Mouse (Mus musculus): Measurements from ENCODE around the gene F7. TPM values are rescaled to one million over a fixed set of nuclear protein-coding genes. Genes with fewer than 3 reads are reported as not detected.
"Not testable (repeated sequence)": the region's sequence is repeated elsewhere in the genome, so short reads cannot be mapped to it uniquely, and the experiment has no call there.

The F7 gene
- polyA plus RNA-seq, 1 experiment from 2014 or later, result not detected

- Histone ChIP-seq H3K27ac (replicated peaks) (no peak overlapping the region), H3K4me1 (no peaks in the 10 kb centered on the region), H3K36me3 (peaks cover 60% of the 10 kb centered on the region), H3K9ac (no peak overlapping the region), H3K4me2 (no peak overlapping the region), H3K4me3 (no peak overlapping the region), H3K9me3 (no peaks in the 10 kb centered on the region), H3K27me3 (replicated peaks) (no peaks in the 10 kb centered on the region)
- WGBS, result 89% methylated on average over 11 of the region's 11 CpGs
- no peak for ATAC-seq (ENCODE audit: extremely low read depth, insufficient number of reproducible peaks, low FRiP score, low TSS enrichment)
Observed at GRCm38 (mm10) chr8:13073255-13073654, 47.4 kb downstream of the F7 start.

- ATAC-seq (ENCODE audit: extremely low read depth, insufficient number of reproducible peaks, low FRiP score, low TSS enrichment), result no peak
- Histone ChIP-seq H3K27me3 (replicated peaks) (no peaks in the 10 kb centered on the region), H3K4me3 (no peak overlapping the region), H3K27ac (replicated peaks) (no peak overlapping the region), H3K4me1 (no peaks in the 10 kb centered on the region), H3K4me2 (no peak overlapping the region), H3K9me3 (no peaks in the 10 kb centered on the region), H3K36me3 (peaks cover 77% of the 10 kb centered on the region), H3K9ac (no peak overlapping the region)
- 88% methylated on average over 8 of the region's 8 CpGs for WGBS
Observed at GRCm38 (mm10) chr8:13075044-13075443, 49.2 kb downstream of the F7 start.

GRCm38 (mm10) chr8:13075579-13075978 lies 49.7 kb downstream of the F7 start:
- not testable (repeated sequence) for H3K27ac ChIP-seq (replicated peaks)

GRCm38 (mm10) chr8:13077542-13077941 lies 51.7 kb downstream of the F7 start:
- Histone ChIP-seq H3K27me3 (replicated peaks) (no peaks in the 10 kb centered on the region), H3K4me2 (no peak overlapping the region), H3K36me3 (peaks cover 99% of the 10 kb centered on the region), H3K4me1 (no peaks in the 10 kb centered on the region), H3K4me3 (no peak overlapping the region), H3K27ac (replicated peaks) (no peak overlapping the region), H3K9ac (no peak overlapping the region), H3K9me3 (no peaks in the 10 kb centered on the region)
- WGBS, result 84% methylated on average over 7 of the region's 7 CpGs
- no peak for ATAC-seq (ENCODE audit: extremely low read depth, insufficient number of reproducible peaks, low FRiP score, low TSS enrichment)

More at GRCm38 (mm10) chr8:13075579-13075978, 49.7 kb downstream of the F7 start:
- not testable (repeated sequence) for H3K4me1 ChIP-seq; H3K4me2 ChIP-seq; H3K27me3 ChIP-seq (replicated peaks); H3K9ac ChIP-seq; H3K9me3 ChIP-seq; ATAC-seq (ENCODE audit: extremely low read depth, insufficient number of reproducible peaks, low FRiP score, low TSS enrichment); H3K4me3 ChIP-seq
- H3K36me3 ChIP-seq, result peaks cover 82% of the 10 kb centered on the region
- 94% methylated on average over 1 of the region's 1 CpGs for WGBS

Other genes starting within 250 kb of the F7 start
- 6.9 and 7.1 TPM in 2 replicates for gene Mcf2l, start 152.2 kb upstream of the F7 start, polyA plus RNA-seq (2015; fragmentation: Nextera tagmentation; extraction: Ambion mirVana)
- gene F10, start 11.3 kb downstream of the F7 start, polyA plus RNA-seq (2015; fragmentation: Nextera tagmentation; extraction: Ambion mirVana), result 1.4 and 4.4 TPM in 2 replicates
- 0.32 and 1.4 TPM in 2 replicates for gene Proz, start 34.9 kb downstream of the F7 start, polyA plus RNA-seq (2015; fragmentation: Nextera tagmentation; extraction: Ambion mirVana)
- 24.2 and 25.7 TPM in 2 replicates for gene Pcid2, start 79.4 kb downstream of the F7 start, polyA plus RNA-seq (2015; fragmentation: Nextera tagmentation; extraction: Ambion mirVana)
- 99.5 and 102 TPM in 2 replicates for gene Cul4a, start 79.6 kb downstream of the F7 start, polyA plus RNA-seq (2015; fragmentation: Nextera tagmentation; extraction: Ambion mirVana)
- 305 and 332 TPM in 2 replicates for gene Lamp1, start 133.1 kb downstream of the F7 start, polyA plus RNA-seq (2015; fragmentation: Nextera tagmentation; extraction: Ambion mirVana)
- gene Grtp1, start 174.6 kb downstream of the F7 start, polyA plus RNA-seq (2015; fragmentation: Nextera tagmentation; extraction: Ambion mirVana), result 17.1 and 19.9 TPM in 2 replicates
- 170 and 207 TPM in 2 replicates for gene Adprhl1, start 228.1 kb downstream of the F7 start, polyA plus RNA-seq (2015; fragmentation: Nextera tagmentation; extraction: Ambion mirVana)